Comparison of ENCODE assay signal across 19 mouse cellular contexts in the genomic region with DNA sequence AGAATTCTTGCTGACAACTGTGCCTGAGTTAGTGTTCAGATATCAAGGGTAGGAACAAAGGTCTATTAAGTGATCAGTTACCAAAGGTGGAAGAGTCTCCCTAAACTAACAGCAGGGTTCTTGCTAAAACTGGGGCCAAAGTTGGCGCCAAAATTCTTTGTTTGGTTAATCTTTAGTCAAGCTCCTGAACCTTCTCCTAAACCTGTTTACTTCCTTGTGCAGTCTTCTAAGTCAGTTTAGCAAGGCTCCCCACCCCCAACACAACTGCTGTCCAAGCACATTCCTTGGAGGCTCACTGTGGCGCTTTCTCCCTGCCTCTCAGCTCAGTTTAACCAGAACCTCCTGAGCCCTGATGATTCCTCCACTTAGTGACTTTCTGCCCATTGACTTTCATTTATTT. TPM values are rescaled to one million over a fixed set of nuclear protein-coding genes. Genes with fewer than 3 reads are reported as not detected.
DNase-seq lines count a peak whose midpoint lies in the region; ATAC-seq lines count a peak whose summit lies in the region.
"Had no signal": no experiment of that assay in that cellular context is flagged by ENCODE, and none has a peak within 500 bp of the region (broad histone marks: within the 10 kb centered on the region; RNA-seq: fewer than 3 reads in every experiment).

No protein-coding gene starts in this region.

- no peak overlapping the region for H3K27ac ChIP-seq in embryonic facial prominence, embryonic 10.5 days (replicated peaks)
- no peak overlapping the region for H3K27ac ChIP-seq in kidney, embryonic 14.5 days (ENCODE audit: low read depth, low read length)
- H3K27ac ChIP-seq in heart, embryonic 12.5 days (ENCODE audit: poor library complexity, severe bottlenecking) = no peak overlapping the region
- no peak overlapping the region for H3K27ac ChIP-seq in midbrain, embryonic 16.5 days (ENCODE audit: low read length)
- H3K27ac ChIP-seq: heart, adult 2 months; macrophage had no signal

- H3K27me3 ChIP-seq in embryonic facial prominence, embryonic 10.5 days (replicated peaks; ENCODE audit: low read depth, poor library complexity, severe bottlenecking) = peaks cover 74% of the 10 kb centered on the region
- no peaks in the 10 kb centered on the region; the same call in 1 of the 2 replicates for H3K27me3 ChIP-seq in kidney, embryonic 14.5 days (ENCODE audit: control insufficient read depth, insufficient read depth, low read length)
- H3K27me3 ChIP-seq in heart, embryonic 12.5 days (replicated peaks) = peaks cover 15% of the 10 kb centered on the region; the same call in 1 of the 2 replicates
- peaks cover 6% of the 10 kb centered on the region for H3K27me3 ChIP-seq in midbrain, embryonic 16.5 days (ENCODE audit: control insufficient read depth, insufficient read depth, low read depth, low read length)
- H3K27me3 ChIP-seq: CH12.LX had no signal

- H3K36me3 ChIP-seq in embryonic facial prominence, embryonic 10.5 days (replicated peaks) = no peaks in the 10 kb centered on the region
- H3K36me3 ChIP-seq in kidney, embryonic 14.5 days (ENCODE audit: control insufficient read depth, insufficient read depth, low read length) = no peaks in the 10 kb centered on the region
- no peaks in the 10 kb centered on the region for H3K36me3 ChIP-seq in heart, embryonic 12.5 days
- H3K36me3 ChIP-seq in midbrain, embryonic 16.5 days (ENCODE audit: control insufficient read depth, insufficient read depth, low read length) = no peaks in the 10 kb centered on the region

- 19% methylated on average over 2 of the region's 2 CpGs for WGBS in embryonic facial prominence, embryonic 10.5 days
- 36% methylated on average over 2 of the region's 2 CpGs for WGBS in kidney, embryonic 14.5 days
- 30% methylated on average over 2 of the region's 2 CpGs for WGBS in heart, embryonic 12.5 days
- WGBS in midbrain, embryonic 16.5 days = 27% methylated on average over 2 of the region's 2 CpGs

- H3K9ac ChIP-seq in kidney, embryonic 14.5 days (ENCODE audit: low read depth, low read length) = no peak overlapping the region
- H3K9ac ChIP-seq in heart, embryonic 12.5 days = no peak overlapping the region
- H3K9ac ChIP-seq in midbrain, embryonic 16.5 days (ENCODE audit: low read depth, low read length) = no peak overlapping the region
- H3K9ac ChIP-seq: forebrain, postnatal 0 days had no signal

- 0 out of 2 replicates have a peak, but pooled peaks cover 3% of the 10 kb centered on the region for H3K4me1 ChIP-seq in embryonic facial prominence, embryonic 10.5 days
- H3K4me1 ChIP-seq in kidney, embryonic 14.5 days (ENCODE audit: control insufficient read depth, insufficient read depth, low read length) = no peaks in the 10 kb centered on the region
- no peaks in the 10 kb centered on the region for H3K4me1 ChIP-seq in heart, embryonic 12.5 days (replicated peaks)
- no peaks in the 10 kb centered on the region for H3K4me1 ChIP-seq in midbrain, embryonic 16.5 days (ENCODE audit: control insufficient read depth, insufficient read depth, low read length)

- DNase-seq in lung, postnatal 36 days = peak; percentile 18
- no peak for DNase-seq in lung, postnatal 14 days
- DNase-seq in embryonic facial prominence, embryonic 10.5 days (ENCODE audit: low spot score) = peak; percentile 15
- peak; percentile 5 for DNase-seq in testis, postnatal 14 days (ENCODE audit: low spot score)
- DNase-seq: forebrain, postnatal 0 days; heart, adult 2 months; left cerebral cortex, postnatal 4 days had no signal

- ATAC-seq in kidney, embryonic 14.5 days (ENCODE audit: low FRiP score, low TSS enrichment) = peak; percentile 69; the same call in 1 of the 2 replicates
- ATAC-seq in heart, embryonic 12.5 days (ENCODE audit: insufficient number of reproducible peaks, low FRiP score) = no peak
- no peak for ATAC-seq in erythroblast, adult 5-6 weeks (replicated peaks; ENCODE audit: low FRiP score, poor library complexity, severe bottlenecking)
- ATAC-seq in midbrain, embryonic 16.5 days = no peak
- ATAC-seq: activated CD4-positive, CD25-positive, alpha-beta regulatory T cell, adult 4 months; forebrain, postnatal 0 days had no signal

- H3K4me2 ChIP-seq in kidney, embryonic 14.5 days (replicated peaks; ENCODE audit: low read depth, low read length) = no peak overlapping the region
- H3K4me2 ChIP-seq in heart, embryonic 12.5 days = no peak overlapping the region
- H3K4me2 ChIP-seq in midbrain, embryonic 16.5 days (ENCODE audit: low read length) = no peak overlapping the region

- H3K4me3 ChIP-seq in embryonic facial prominence, embryonic 10.5 days = no peak overlapping the region
- no peak overlapping the region for H3K4me3 ChIP-seq in kidney, embryonic 14.5 days (ENCODE audit: low read length)
- no peak overlapping the region for H3K4me3 ChIP-seq in heart, embryonic 12.5 days
- no peak overlapping the region for H3K4me3 ChIP-seq in midbrain, embryonic 16.5 days (ENCODE audit: low read depth, low read length)
- H3K4me3 ChIP-seq: heart, adult 2 months; myocyte had no signal

- no peaks in the 10 kb centered on the region for H3K9me3 ChIP-seq in embryonic facial prominence, embryonic 10.5 days
- no peaks in the 10 kb centered on the region for H3K9me3 ChIP-seq in kidney, embryonic 14.5 days (ENCODE audit: control insufficient read depth, low read length)
- no peaks in the 10 kb centered on the region for H3K9me3 ChIP-seq in heart, embryonic 12.5 days (replicated peaks)
- H3K9me3 ChIP-seq in midbrain, embryonic 16.5 days (replicated peaks; ENCODE audit: control insufficient read depth, low read length, poor library complexity, severe bottlenecking) = no peaks in the 10 kb centered on the region

RNA-seq across cellular contexts. Expression of gene Zcchc13, which starts 22.6 kb away (rescaled TPM):
- not detected in 2 replicates for polyA plus RNA-seq in embryonic facial prominence, embryonic 10.5 days (2016; fragmentation: Nextera tagmentation; extraction: Ambion mirVana)
- polyA plus RNA-seq in kidney, embryonic 14.5 days (2014; fragmentation: Nextera tagmentation; extraction: Ambion mirVana) = not detected in 2 replicates
- polyA plus RNA-seq in heart, embryonic 12.5 days (2016; fragmentation: Nextera tagmentation; extraction: Ambion mirVana) = not detected in 2 replicates
- total RNA-seq in erythroblast, adult 5-6 weeks (2015; ENCODE audit: low replicate concordance) = 3.1 TPM in 1 of 2 replicates, not detected in the other
- not detected in 2 replicates for total RNA-seq in erythroblast, adult 5-6 weeks (2017; ENCODE audit: low replicate concordance)
- not detected in 2 replicates for polyA plus RNA-seq in midbrain, embryonic 16.5 days (2015; fragmentation: Nextera tagmentation; extraction: Ambion mirVana)
- total RNA-seq: forebrain, postnatal 0 days; heart, adult 2 months; hematopoietic stem cell, adult 5-6 weeks; layer of hippocampus, adult 8-10 months; left cerebral cortex, postnatal 4 days had no signal
- polyA plus RNA-seq: activated CD4-positive, CD25-positive, alpha-beta regulatory T cell, adult 4 months; forebrain, postnatal 0 days; heart, adult 2 months; macrophage; myocyte; spleen, adult 2 months; thymus, postnatal 0 days had no signal
